Mouse (Mus musculus) liver, adult 2 months (tissue): ENCODE results near the gene Eaf1. TPM values are rescaled to one million over a fixed set of nuclear protein-coding genes. Genes with fewer than 3 reads are reported as not detected.
"Not testable (repeated sequence)": the region's sequence is repeated elsewhere in the genome, so short reads cannot be mapped to it uniquely, and the experiment has no call there.

Experiments used
- DNase-seq: peaks from one replicate; pipeline ENCODE4 v3.0.0-alpha.2; 2011; ENCODE audit warnings: low read depth, low spot score; ENCODE audit errors: extremely low read depth
- H3K27ac ChIP-seq: fragments of 200-500 bp; replicated peaks from 2 replicates; pipeline ENCODE4 v1.5.1; 2012; ENCODE audit warnings: low read depth, mild to moderate bottlenecking, control low read depth, inconsistent platforms, low read length; ENCODE audit not compliant: insufficient read depth
- H3K27me3 ChIP-seq: fragments of 200-500 bp; 2 replicates; pipeline ENCODE4 v1.6.1; 2012; ENCODE audit warnings: mild to moderate bottlenecking, moderate library complexity, low read length, inconsistent platforms; ENCODE audit not compliant: control insufficient read depth, insufficient read depth
- H3K36me3 ChIP-seq: fragments of 200-500 bp; 2 replicates; pipeline ENCODE4 v1.6.1; 2012; ENCODE audit warnings: low read length, inconsistent platforms; ENCODE audit not compliant: control insufficient read depth, insufficient read depth
- H3K4me1 ChIP-seq: fragments of 200-500 bp; 2 replicates; pipeline ENCODE4 v1.6.1; 2011; ENCODE audit warnings: low read length; ENCODE audit not compliant: control insufficient read depth, insufficient read depth
- H3K4me3 ChIP-seq: fragments of 200-500 bp; 2 replicates; pipeline ENCODE4 v1.5.1; 2011; ENCODE audit warnings: low read depth, mild to moderate bottlenecking, control low read depth, low read length, moderate library complexity; ENCODE audit not compliant: insufficient read depth
- H3K79me2 ChIP-seq: fragments of 200-500 bp; 2 replicates; pipeline ENCODE4 v1.6.1; 2012; ENCODE audit warnings: inconsistent platforms, mild to moderate bottlenecking, low read length, moderate library complexity; ENCODE audit not compliant: control insufficient read depth, insufficient read depth
- H3K9ac ChIP-seq: fragments of 200-500 bp; 2 replicates; pipeline ENCODE4 v1.6.1; 2012; ENCODE audit warnings: low read depth, mild to moderate bottlenecking, control low read depth, inconsistent platforms, low read length
- CTCF ChIP-seq: fragments of 200-500 bp; IDR thresholded peaks from 2 replicates; pipeline ENCODE4 v1.5.1; 2011; ENCODE audit warnings: low read depth, low read length, control low read depth
- POLR2A ChIP-seq: fragments of 200-500 bp; IDR thresholded peaks from 2 replicates; pipeline ENCODE4 v1.6.1; 2011; ENCODE audit warnings: low read length, control low read depth; ENCODE audit not compliant: insufficient read depth; ENCODE audit errors: extremely low read depth
- WGBS: fragments of 180-500 bp; shearing (Covaris S2); methylation state at CpG from one replicate; pipeline ENCODE4 v1.1.7; 2018; 5-methylcytosine and 5-hydroxymethylcytosine counted together
- polyA plus RNA-seq: library from polyadenylated mRNA; depleted of rRNA; stranded (reverse); fragments of >200 nt; gene quantifications from 2 replicates; pipeline ENCODE4 v1.2.3, GENCODE M21; 2012; rRNA removed
- total RNA-seq: library from RNA; depleted of rRNA; stranded (reverse); fragments of >200 nt; gene quantifications from 2 replicates; pipeline ENCODE4 v1.2.3, GENCODE M21; 2014; rRNA removed

Gene Eaf1
- total RNA-seq (10.8 and 14.6 TPM in 2 replicates), polyA plus RNA-seq (24.1 and 24.4 TPM in 2 replicates)

DNA sequence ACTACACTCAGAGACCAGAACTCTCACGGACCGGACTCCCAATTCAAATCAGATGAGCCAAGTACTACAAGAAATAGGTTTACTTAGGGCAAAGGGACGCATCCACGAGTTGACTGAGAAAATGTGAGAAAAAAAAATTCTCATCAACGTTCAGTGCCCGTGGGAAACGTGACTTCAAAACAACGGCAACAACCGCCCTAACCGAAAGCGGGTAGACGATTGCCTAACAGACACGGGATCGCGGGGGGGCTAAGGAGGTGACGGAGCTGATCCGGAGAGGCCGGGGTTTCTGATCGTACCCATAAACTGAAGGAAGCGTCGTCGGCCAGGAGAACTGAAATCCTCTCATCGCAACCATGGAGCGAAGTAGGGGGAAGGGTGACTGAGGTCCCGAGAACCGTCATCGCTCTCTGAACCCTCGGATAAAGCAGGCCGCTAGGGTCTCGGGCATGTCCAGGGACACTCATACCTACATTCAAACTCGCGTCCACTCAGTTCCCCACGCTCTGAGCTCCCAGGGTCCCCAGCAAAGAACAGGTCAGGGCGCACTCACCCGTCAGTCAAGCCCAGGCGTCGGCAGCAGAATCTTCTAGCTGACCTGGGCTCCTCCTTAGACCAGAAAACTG lies at the start of gene Eaf1:
Gene Eaf1, plus strand, starts transcription at position 51 of the 626 bp plus-strand sequence.
- Histone ChIP-seq H3K4me1 (peaks cover 15% of the 10 kb centered on the region), H3K27me3 (no peaks in the 10 kb centered on the region), H3K79me2 (peaks cover 18% of the 10 kb centered on the region), H3K4me3 (peak within 1 kb of the TSS; percentile 92), H3K27ac (peak within 1 kb of the TSS; percentile 84), H3K9ac (peak within 1 kb of the TSS; percentile 91), H3K36me3 (peaks cover 21% of the 10 kb centered on the region)
- no peak for TF ChIP-seq POLR2A
- no peak for TF ChIP-seq CTCF
- WGBS: under 1% methylated on average over 37 of the region's 37 CpGs
- no peak for DNase-seq

DNA sequence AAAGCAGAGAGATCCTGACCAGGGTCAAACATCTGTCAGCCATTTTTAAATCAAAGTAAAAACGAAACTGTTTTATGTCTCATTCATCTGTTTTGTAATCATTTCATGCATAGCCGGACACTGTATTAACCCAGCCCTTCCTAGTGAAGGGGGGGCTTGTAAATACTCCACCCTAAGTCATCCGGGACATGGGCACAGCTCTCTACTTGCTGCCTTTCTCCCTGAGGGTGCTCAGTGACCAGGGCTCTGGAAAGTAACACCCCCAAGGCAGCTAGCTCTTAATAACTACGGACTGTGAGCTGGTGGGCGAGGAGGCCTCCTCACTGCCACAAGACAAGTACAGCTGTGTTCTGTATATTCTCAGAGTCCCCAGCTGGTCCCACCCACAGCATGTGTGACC lies 45.2 kb upstream of the Eaf1 start:
- H3K4me3 ChIP-seq: no peak overlapping the region
- no peak overlapping the region for H3K27ac ChIP-seq
- no peaks in the 10 kb centered on the region for H3K36me3 ChIP-seq
- WGBS: 81% methylated on average over 5 of the region's 5 CpGs
- no peak for DNase-seq
- H3K9ac ChIP-seq: no peak overlapping the region
- H3K27me3 ChIP-seq: no peaks in the 10 kb centered on the region
- H3K79me2 ChIP-seq: no peaks in the 10 kb centered on the region
- TF ChIP-seq CTCF: no peak
- H3K4me1 ChIP-seq: no peaks in the 10 kb centered on the region

DNA sequence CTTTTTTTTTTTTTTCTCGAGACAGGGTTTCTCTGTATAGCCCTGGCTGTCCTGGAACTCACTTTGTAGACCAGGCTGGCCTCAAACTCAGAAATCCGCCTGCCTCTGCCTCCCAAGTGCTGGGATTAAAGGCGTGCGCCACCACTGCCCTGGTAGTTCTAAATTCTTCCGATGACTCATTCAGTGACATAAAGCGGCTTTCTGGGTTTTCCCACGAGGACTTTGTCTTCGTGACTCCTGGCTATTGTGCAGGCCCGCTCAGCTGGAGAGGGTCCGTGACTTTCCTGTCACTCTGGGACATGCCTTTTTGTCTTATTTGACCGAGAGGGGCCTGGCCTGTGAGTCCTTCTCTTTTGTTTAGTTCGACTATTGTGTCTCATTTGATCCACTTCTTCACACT lies 40.3 kb upstream of the Eaf1 start:
- not testable (repeated sequence) for H3K9ac ChIP-seq, H3K79me2 ChIP-seq, H3K4me1 ChIP-seq, H3K36me3 ChIP-seq, H3K27ac ChIP-seq, H3K27me3 ChIP-seq, DNase-seq, H3K4me3 ChIP-seq
- WGBS: 86% methylated on average over 12 of the region's 12 CpGs

DNA sequence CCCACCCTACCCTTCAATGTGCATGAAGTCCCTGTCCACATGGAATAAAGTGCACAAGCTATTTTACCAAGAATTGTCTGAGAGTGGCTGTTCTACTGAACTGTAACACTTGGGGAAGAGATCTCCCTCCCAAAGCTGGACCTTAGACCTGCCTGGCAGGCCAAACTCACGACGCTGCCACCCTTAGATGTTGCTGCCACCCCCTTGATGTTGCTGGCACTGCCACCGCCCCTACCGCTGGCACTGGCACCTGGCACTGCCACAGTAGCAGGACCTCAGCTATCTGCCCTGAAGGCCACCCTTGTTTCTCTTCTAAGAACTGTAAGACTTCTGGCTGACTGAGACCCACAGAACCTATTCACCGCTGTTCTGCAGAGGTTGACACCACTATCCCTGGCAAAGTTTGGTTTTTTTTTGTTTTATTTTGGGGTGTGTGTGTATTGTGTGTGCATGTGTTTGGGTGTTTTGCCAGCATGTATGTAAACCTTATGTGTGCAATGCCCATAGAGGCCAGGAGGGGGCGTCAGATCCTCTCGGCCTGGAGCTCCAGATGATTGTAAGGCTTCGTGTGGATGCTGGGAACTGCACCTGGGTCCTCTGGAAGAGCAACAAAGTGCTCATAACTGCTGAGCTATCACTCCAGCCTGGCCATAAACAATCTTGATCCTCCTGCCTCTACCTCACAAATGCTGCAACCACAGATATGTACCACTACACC lies 39.2 kb upstream of the Eaf1 start:
- Histone ChIP-seq H3K79me2 (no peaks in the 10 kb centered on the region), H3K27ac (no peak overlapping the region), H3K9ac (no peak overlapping the region), H3K4me1 (no peaks in the 10 kb centered on the region), H3K4me3 (no peak overlapping the region), H3K27me3 (no peaks in the 10 kb centered on the region), H3K36me3 (no peaks in the 10 kb centered on the region)
- peak; percentile 14 for DNase-seq
- 74% methylated on average over 8 of the region's 8 CpGs for WGBS
- TF ChIP-seq POLR2A: no peak
- peak; percentile 50 for TF ChIP-seq CTCF

DNA sequence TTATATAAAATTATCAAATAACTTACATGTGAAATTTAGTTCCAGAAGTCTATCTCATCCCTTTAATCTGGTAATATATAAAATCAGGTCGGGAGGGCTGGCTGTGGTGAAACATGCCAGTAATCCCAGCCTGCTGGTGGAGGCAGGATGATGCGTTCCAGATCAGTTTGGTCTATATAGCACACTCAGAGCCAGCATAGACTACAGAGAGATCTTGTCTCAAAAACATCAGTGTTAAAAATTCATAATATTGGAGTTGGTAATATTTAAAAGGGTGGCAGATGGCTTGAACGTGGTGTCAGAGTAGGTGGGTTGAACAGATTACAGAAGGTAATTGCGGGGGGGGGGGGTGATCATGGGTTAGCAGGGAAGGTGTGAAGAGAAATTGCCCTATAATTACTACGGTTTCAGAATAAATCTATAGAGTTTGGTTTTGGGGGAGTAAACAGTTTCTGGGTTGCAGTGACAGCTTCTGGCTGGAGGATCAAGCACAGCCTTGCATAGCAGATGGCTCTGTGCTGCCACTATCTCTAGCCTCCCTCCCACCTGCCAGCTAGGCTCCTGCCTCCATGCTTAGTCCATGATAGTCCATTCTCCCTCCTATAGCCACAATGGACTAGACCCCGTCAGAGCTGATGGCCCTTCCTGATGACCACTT lies 38.0 kb upstream of the Eaf1 start:
- no peak overlapping the region for H3K27ac ChIP-seq
- H3K4me3 ChIP-seq: no peak overlapping the region
- no peaks in the 10 kb centered on the region for H3K36me3 ChIP-seq
- no peak for DNase-seq
- H3K4me1 ChIP-seq: no peaks in the 10 kb centered on the region
- TF ChIP-seq POLR2A (no peak), CTCF (no peak)
- no peaks in the 10 kb centered on the region for H3K79me2 ChIP-seq
- 90% methylated on average over 6 of the region's 6 CpGs for WGBS
- H3K27me3 ChIP-seq: no peaks in the 10 kb centered on the region
- no peak overlapping the region for H3K9ac ChIP-seq

DNA sequence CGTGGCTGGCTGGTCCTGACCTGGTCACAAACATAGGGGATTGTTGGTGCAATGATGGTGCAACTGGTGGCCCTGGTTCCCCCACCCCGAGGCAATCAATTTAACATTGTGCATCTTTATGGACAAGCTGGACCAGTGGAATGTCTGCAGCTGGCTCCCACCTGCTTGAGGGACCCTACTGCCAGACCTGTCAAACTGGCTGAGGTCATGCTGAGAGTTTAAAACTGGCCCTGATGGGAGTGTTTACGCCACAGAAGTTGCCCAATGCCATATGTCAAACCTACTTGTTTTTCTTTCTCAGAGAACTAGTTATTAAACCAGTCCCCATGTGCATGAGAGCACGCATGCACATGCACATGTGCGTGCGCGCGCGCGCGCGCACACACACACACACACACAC lies 36.2 kb upstream of the Eaf1 start:
- no peaks in the 10 kb centered on the region for H3K27me3 ChIP-seq
- no peaks in the 10 kb centered on the region for H3K4me1 ChIP-seq
- 87% methylated on average over 12 of the region's 12 CpGs for WGBS
- H3K9ac ChIP-seq: no peak overlapping the region
- no peak for TF ChIP-seq POLR2A
- TF ChIP-seq CTCF: no peak
- DNase-seq: no peak
- H3K36me3 ChIP-seq: no peaks in the 10 kb centered on the region
- no peak overlapping the region for H3K27ac ChIP-seq
- H3K4me3 ChIP-seq: no peak overlapping the region
- H3K79me2 ChIP-seq: no peaks in the 10 kb centered on the region
